Mouse (Mus musculus) frontal cortex, postnatal 10 days (tissue): ENCODE data around the gene Zfp663.

Experiments
- DNase-seq, 2 experiments: peaks; one replicate each; pipeline ENCODE4 v3.0.0; 2022; ENCODE audit warnings: low spot score in 2 of 2, mixed read lengths in 1 of 2

The Zfp663 gene

DNA sequence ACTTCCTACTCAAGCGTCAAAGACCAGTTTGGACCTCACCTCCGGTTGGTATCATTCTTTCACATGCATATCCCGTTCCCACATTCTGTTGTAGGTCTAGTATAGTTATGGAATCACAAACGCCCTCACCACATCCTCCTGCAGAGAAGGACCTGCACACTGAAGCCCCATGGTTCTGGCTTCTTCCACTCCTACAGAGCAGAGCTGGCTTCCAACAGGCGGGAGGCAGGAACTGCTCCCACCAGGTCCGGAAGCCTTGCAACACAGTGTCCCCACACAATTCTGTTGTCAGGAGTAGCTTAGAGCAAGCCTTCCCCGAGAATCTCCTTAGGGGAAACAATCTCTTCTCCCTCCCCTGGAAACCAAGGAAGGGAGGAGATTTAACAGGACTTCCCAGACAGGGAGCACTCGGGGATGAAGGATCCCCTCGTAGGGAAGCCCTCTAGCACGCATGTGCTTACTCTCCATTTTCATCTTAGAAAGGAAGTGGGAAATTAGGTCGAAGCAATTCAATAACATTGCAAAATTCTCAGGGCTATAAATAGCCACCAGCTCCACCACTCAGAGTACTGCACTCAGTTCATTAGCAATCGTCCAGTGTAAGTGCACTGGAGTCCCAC lies 47.9 kb downstream of the Zfp663 start:
- DNase-seq: no peak

- DNase-seq: no peak
Observed at GRCm38 (mm10) chr2:165319503-165319902, 49.0 kb downstream of the Zfp663 start.

DNA sequence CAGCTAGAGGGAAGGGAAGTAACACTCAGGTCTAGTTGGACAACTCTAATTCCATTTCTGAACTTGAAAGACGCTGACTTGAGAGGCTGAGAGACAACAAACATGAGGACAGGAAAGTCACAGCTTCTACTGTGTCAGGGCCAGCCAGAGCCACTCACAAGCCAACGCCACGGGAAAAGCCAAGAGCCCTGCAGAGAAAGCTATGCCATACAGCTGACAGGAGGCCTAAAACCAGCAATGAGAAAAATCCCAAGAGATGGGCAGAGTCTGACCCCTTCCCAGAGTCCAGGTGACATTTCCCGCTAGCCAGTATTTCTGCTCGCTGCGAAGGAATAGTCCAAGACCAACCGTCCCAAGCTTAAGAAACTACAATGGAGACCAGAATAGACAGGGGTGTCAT lies 49.6 kb downstream of the Zfp663 start:
- DNase-seq: no peak

GRCm38 (mm10) chr2:165317621-165318263 lies 50.8 kb downstream of the Zfp663 start:
- no peak for DNase-seq

DNA sequence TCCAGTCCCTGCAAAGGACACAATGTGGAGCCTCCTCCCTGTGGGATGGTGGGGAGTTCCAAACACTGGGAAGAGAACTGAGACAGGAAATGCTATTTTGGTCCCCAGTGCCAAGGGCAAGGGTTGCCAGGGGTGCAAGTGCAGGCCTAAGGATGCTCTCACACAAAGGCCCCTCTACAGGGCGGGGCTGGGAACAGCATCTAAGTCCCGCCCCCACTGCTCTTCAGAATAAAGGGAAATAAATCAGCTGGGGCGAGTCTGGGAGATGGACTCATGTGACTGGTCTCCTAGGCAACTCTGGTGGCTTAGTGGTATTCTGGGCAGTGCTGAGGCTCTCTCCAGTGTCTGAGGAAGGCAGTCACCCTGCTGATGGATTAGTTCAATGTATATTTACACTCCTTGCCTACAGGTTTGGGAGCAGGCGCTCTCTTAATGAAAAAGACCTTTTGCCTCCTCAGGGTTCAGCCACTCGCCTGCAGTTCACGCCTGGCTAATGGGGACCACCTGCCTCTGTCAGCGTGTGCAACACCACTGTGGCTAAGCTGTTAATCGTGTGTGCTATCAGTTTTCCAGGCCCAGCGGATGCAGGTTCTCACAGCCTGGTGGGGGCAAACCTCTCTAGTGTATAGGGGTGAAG lies 51.6 kb downstream of the Zfp663 start:
- DNase-seq: peak; percentile 61 to 67

DNA sequence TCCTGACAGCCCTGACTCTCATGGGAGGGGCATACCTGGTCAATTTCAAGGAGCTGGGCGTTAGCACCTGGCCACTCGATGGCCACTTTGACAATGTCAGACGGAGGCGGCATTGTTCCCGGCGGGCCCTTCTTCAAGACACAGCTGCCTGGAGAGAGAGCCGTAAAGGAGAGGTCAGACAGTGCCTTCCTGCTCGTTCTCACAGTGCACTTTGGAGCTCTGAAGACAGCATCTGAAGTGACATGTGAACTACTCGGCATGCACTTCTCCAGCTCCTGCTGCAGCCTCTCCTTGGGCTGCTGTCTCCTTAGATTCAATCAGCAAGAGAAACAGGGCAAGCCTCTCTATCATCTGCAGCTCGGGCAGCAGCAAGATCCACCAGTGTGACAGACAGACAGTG lies 52.3 kb downstream of the Zfp663 start:
- no peak for DNase-seq

DNA sequence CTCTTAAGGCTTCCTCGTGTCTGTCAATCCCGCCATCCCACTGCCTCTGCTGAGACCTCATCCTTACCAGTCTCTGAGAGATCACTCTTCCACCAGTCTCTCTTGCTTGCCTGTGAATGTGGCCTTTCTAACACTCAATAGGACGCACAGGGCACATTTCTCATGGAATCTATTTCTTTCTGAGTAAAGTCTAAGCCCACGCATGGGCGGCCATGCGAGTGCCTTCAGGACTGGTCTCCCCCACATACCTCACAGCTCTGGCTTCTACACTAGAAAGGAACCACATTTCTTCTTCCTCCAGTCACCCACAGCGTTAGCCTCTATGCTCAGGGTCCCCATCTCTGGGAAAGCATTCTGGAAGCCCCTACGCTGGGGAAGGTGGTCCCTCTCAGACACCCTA lies 54.3 kb downstream of the Zfp663 start:
- DNase-seq: no peak

DNA sequence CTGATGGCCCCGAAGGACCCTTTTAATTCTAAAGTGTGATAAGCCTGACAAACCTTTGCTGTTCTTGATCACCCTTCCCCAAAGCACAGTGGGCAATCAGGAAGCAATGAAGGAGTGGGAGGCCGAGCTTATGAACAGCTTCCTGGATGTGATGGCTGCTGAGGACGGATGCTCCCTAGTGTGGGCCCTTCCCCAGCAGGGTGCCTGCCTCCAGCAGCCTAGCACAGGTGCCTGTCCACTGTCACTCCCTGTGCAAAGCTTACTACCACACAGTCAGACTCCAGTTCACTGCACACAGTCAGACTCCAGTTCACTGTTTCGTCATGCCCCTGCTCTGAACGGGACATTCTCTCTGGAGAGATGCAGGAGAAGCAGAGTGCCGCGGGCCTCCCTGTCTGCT lies 56.1 kb downstream of the Zfp663 start:
- no peak for DNase-seq

DNA sequence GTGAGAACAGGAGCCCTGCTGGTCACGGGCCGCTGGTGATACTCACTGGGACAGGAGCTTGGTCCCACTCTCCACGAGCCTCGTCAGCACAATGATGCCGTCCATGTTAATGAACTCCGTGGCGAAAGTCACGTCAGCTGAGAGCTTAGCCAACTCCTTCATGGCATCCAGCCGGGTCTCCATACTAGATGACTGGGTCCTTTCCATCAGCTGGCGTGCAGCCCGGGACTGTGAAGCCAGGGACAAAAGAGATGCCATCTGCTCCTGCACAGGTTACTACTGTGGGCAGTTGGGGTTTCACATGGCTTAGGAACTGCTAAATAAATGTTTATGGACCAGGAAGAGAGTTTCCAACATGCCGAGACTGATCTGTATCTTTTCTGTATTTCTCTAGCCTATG lies 57.0 kb downstream of the Zfp663 start:
- no peak for DNase-seq

DNA sequence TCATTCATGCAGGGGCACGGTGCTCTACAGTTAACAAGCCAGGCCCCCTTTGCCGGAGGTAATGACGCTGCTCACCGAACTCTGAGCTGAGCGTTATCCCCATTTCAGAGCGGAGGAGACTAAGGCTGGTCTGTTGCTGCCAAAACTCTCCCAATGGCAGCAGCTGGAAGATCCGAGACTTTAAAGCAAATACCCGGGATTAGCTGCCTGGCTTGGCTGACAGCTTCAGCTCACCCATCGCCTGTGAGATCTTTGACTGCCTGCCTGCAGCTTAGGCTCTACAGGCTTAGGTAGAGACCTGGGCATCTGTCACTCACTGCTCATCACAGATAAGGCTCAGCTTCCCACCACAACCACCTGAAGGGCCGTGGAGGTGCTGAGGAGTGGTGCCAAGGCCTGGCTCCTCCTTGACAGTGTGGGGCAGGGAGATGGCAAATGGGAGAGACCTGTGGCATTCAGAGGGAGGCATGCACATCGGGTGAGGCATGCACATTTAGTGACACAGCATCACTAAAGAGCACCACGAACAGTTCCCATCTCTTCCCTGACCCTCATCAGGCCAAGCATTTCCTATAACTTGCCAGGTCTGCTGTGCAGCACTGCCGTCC lies 57.6 kb downstream of the Zfp663 start:
- no peak for DNase-seq

GRCm38 (mm10) chr2:165307801-165308200 lies 60.7 kb downstream of the Zfp663 start:
- no peak for DNase-seq

GRCm38 (mm10) chr2:165305438-165305837 lies 63.1 kb downstream of the Zfp663 start:
- no peak for DNase-seq

GRCm38 (mm10) chr2:165304819-165305218 lies 63.7 kb downstream of the Zfp663 start:
- no peak for DNase-seq

DNA sequence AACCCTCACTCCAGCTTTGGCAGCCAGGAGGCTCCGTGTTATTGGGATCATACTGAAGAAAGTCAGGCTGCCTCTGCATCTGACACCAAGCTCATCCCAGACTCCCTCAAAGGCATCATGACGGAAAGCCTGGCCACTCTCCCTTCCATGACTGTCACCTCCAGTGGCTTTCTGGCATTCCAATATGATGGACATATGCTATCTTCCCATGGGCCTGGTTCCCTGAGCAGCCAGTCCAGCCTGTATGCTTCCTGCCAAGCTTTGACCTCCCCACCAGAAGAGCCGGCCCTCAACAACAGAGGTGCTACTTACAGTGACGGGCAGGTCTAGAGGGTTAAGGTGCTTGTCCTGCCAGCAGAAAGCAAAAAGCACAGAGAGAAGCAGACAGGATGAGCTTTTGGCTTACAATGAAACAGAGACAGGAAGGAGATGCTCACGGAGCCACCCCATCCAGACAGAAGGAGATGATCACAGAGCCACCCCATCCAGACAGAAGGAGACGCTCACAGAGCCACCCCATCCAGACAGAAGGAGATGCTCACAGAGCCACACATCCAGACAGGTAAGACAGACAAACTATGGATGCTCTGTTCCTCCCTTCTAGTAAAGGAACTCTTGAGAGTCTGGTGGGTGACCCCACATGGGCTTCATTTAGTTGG lies 65.0 kb downstream of the Zfp663 start:
- DNase-seq: no peak

GRCm38 (mm10) chr2:165301409-165301808 lies 67.1 kb downstream of the Zfp663 start:
- no peak for DNase-seq
